Mouse (Mus musculus): ENCODE measurements at regions not wholly inside any gene's neighbourhood (a gene's known extent, or its start where the extent isn't known, plus 50 kb on each side); places are given as distances from the start of the nearest gene placed in this dataset.

DNA sequence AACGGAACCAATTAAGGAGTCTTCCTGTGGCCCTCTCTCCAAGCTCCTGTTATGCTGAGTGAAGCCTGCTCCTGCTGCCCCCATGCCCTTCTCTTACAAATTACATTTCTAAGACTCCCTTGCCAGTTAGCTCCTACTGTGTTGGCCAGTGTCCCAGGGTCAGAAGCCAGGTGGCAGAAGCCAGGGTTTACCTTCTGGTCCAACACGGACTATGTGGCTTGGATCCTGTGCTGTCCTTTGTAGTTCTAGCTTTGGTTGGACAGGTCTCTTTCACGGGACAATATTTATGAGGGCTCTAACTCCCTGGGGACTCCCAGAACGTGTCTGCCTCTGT lies 134.3 kb downstream of the Nufip1 start:
- TF ChIP-seq POLR2A (IDR thresholded peaks at IDR 0.05; ENCODE audit: low read depth, low read length) (no peak), CTCF (IDR thresholded peaks at IDR 0.05; ENCODE audit: extremely low read depth, insufficient read depth, insufficient read length, insufficient replicate concordance) (no peak)
- Histone ChIP-seq H3K4me1 (ENCODE audit: control insufficient read depth, insufficient read depth, insufficient read length) (no peaks in the 10 kb centered on the region), H3K36me3 (ENCODE audit: control insufficient read depth, insufficient read depth, low read length) (no peaks in the 10 kb centered on the region), H3K27ac (ENCODE audit: insufficient read depth, low read length) (no peak overlapping the region), H3K27me3 (ENCODE audit: control insufficient read depth, insufficient read depth, low read length) (no peaks in the 10 kb centered on the region), H3K4me3 (ENCODE audit: extremely low read depth, insufficient read depth, insufficient read length) (no peak overlapping the region)
- WGBS = 87% methylated on average over 4 of the region's 4 CpGs
- no peak for DNase-seq (ENCODE audit: low read depth in 1 of 2, low spot score in 2 of 2)

DNA sequence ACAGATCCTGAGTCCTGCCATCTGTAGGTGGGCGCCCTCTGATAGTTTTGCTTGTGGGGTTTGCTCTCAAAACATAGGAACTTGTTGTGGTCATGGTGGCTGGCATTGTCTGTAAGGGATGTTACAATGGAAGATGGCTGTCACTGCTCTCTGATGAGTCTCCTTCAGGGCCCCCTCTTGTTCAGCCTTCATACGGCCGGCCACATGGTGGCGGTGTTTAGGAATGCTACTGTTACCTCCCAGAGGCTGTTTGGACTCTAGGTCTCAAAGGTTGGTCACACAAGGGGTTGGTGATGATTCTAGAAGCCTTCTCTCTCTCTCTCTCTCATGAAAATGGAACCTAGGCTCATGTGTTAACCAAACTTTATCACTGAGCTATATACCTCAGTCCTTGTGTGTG lies 137.0 kb downstream of the Nufip1 start:
- Histone ChIP-seq H3K4me1 (ENCODE audit: control insufficient read depth, insufficient read depth, insufficient read length) (no peaks in the 10 kb centered on the region), H3K4me3 (ENCODE audit: extremely low read depth, insufficient read depth, insufficient read length) (no peak overlapping the region), H3K36me3 (ENCODE audit: control insufficient read depth, insufficient read depth, low read length) (no peaks in the 10 kb centered on the region), H3K27me3 (ENCODE audit: control insufficient read depth, insufficient read depth, low read length) (no peaks in the 10 kb centered on the region), H3K27ac (ENCODE audit: insufficient read depth, low read length) (no peak overlapping the region)
- 82% methylated on average over 4 of the region's 4 CpGs for WGBS
- DNase-seq (ENCODE audit: low read depth in 1 of 2, low spot score in 2 of 2) = no peak
- TF ChIP-seq CTCF (IDR thresholded peaks at IDR 0.05; ENCODE audit: extremely low read depth, insufficient read depth, insufficient read length, insufficient replicate concordance) (no peak), POLR2A (IDR thresholded peaks at IDR 0.05; ENCODE audit: low read depth, low read length) (no peak)

DNA sequence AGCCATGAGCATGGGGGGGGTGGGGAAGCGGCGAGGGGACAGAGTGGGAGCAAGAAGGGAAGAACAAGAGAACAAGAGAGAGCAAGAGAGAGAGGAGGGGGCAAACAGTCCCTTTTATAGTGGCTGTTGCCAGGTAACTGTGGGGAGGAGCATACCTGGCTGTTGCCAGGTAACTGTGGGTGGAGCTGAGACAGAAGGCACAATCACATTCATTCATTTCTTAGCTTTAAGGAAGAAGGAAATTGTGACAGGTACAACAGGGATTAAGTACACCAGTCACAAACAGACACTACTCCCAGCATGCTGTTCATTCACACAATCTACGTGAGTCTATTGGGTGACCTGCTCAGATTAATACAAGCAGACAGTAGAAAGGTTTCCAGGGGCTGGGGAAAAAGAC lies 143.2 kb downstream of the Nufip1 start:
- no peak overlapping the region for H3K27ac ChIP-seq (ENCODE audit: insufficient read depth, low read length)
- no peaks in the 10 kb centered on the region for H3K27me3 ChIP-seq (ENCODE audit: control insufficient read depth, insufficient read depth, low read length)
- no peaks in the 10 kb centered on the region for H3K36me3 ChIP-seq (ENCODE audit: control insufficient read depth, insufficient read depth, low read length)
- TF ChIP-seq POLR2A (IDR thresholded peaks at IDR 0.05; ENCODE audit: low read depth, low read length) (no peak), CTCF (IDR thresholded peaks at IDR 0.05; ENCODE audit: extremely low read depth, insufficient read depth, insufficient read length, insufficient replicate concordance) (no peak)
- H3K4me1 ChIP-seq (ENCODE audit: control insufficient read depth, insufficient read depth, insufficient read length) = no peaks in the 10 kb centered on the region
- DNase-seq (ENCODE audit: low read depth in 1 of 2, low spot score in 2 of 2) = no peak
- WGBS = 92% methylated on average over 3 of the region's 3 CpGs
- H3K4me3 ChIP-seq (ENCODE audit: extremely low read depth, insufficient read depth, insufficient read length) = no peak overlapping the region

DNA sequence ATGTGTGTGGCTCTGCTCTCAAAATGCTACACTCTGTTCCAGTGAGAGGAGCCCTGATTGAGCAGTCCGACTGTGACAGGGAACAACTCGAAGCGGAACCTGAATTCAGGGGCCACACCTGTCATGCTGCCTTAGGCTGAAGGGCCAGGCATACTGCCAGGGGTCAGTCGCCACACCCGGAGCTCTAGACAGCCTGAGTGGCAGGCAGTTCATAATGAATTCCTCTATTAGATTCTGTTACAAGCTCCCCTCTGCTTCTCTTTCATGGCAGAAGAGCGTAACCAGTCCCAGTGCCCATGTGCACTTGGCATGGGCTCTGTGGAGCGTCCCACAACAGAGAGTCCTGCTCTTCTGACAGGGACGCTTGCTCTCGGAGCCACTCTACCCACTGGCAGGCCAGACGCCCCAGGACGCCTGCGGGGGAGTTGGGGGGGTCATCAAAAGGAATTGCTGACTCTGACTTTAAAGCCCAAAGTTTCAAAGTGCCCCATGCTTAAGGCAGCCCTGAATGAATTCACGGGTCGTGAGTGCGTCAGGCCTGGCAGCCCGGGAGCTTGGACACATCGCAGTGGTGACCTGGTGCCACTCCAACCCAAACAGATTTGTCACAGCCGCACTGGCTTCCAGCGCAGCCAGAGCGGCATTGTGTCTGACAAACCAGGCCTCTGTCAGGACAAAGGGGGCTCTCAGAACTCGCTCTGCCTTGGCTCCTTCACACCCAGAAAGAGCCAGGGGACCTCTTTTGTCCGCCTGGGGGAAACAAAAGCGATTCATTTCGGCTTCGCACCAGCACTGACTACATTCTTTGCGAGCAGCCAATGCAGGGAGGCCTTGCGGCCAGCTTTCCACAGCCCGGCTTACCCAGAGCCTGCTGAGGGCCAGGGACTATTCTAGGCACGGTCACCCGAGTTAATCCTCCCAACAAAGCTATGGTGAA lies 144.1 kb downstream of the Nufip1 start:
- no peak for TF ChIP-seq CTCF (IDR thresholded peaks at IDR 0.05; ENCODE audit: extremely low read depth, insufficient read depth, insufficient read length, insufficient replicate concordance)
- TF ChIP-seq POLR2A (IDR thresholded peaks at IDR 0.05; ENCODE audit: low read depth, low read length) = no peak
- no peak overlapping the region for H3K27ac ChIP-seq (ENCODE audit: insufficient read depth, low read length)
- H3K4me1 ChIP-seq (ENCODE audit: control insufficient read depth, insufficient read depth, insufficient read length) = no peaks in the 10 kb centered on the region
- no peaks in the 10 kb centered on the region for H3K36me3 ChIP-seq (ENCODE audit: control insufficient read depth, insufficient read depth, low read length)
- H3K4me3 ChIP-seq (ENCODE audit: extremely low read depth, insufficient read depth, insufficient read length) = no peak overlapping the region
- H3K27me3 ChIP-seq (ENCODE audit: control insufficient read depth, insufficient read depth, low read length) = no peaks in the 10 kb centered on the region
- DNase-seq (ENCODE audit: low read depth in 1 of 2, low spot score in 2 of 2) = no peak
- WGBS = 71% methylated on average over 30 of the region's 30 CpGs

DNA sequence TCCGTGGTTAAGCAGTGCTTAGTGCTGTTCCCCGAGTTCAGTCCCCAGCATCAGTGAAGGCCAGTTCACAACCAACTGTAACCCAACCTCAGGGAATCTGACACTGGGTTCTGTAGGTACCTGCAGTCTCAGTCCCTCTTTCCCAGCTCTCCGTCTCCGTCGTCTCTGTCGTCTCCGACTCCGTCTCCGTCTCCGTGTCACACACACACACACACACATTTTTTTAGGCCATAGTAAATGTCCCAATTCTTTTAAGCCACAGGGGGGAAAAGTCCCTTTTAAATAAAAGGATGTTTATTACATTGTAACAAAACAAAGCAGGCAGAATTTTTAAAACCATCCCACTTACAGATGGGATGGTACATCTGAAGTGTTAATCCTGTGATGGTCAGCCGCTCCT lies 145.3 kb downstream of the Nufip1 start:
- no peaks in the 10 kb centered on the region for H3K27me3 ChIP-seq (ENCODE audit: control insufficient read depth, insufficient read depth, low read length)
- H3K36me3 ChIP-seq (ENCODE audit: control insufficient read depth, insufficient read depth, low read length) = no peaks in the 10 kb centered on the region
- no peak overlapping the region for H3K27ac ChIP-seq (ENCODE audit: insufficient read depth, low read length)
- 88% methylated on average over 11 of the region's 11 CpGs for WGBS
- no peak overlapping the region for H3K4me3 ChIP-seq (ENCODE audit: extremely low read depth, insufficient read depth, insufficient read length)
- no peaks in the 10 kb centered on the region for H3K4me1 ChIP-seq (ENCODE audit: control insufficient read depth, insufficient read depth, insufficient read length)
- no peak for DNase-seq (ENCODE audit: low read depth in 1 of 2, low spot score in 2 of 2)
- TF ChIP-seq POLR2A (IDR thresholded peaks at IDR 0.05; ENCODE audit: low read depth, low read length) (no peak), CTCF (IDR thresholded peaks at IDR 0.05; ENCODE audit: extremely low read depth, insufficient read depth, insufficient read length, insufficient replicate concordance) (no peak)

DNA sequence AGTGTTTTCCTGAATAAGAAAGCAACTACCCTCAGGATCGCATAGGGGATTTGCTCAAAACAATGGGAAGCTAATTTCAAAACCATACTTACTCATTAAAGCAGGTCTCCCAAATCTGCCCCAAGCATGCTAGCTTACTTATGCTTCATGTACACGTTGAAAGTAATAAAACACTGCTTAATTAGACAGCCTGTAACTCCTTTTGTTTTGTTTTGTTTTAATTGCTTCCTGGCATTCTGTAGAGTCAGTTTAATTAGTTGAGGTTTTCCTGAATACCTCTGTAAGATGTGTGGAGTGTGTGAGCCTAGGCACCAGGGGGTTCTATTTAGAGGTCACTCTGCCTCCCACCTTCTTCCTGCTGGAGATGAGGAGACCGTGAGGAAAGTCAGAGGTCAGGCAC lies 147.9 kb downstream of the Nufip1 start:
- WGBS = 47% methylated on average over 3 of the region's 3 CpGs
- TF ChIP-seq CTCF (IDR thresholded peaks at IDR 0.05; ENCODE audit: extremely low read depth, insufficient read depth, insufficient read length, insufficient replicate concordance) (no peak), POLR2A (IDR thresholded peaks at IDR 0.05; ENCODE audit: low read depth, low read length) (no peak)

GRCm38 (mm10) chr14:76260628-76261293 lies 150.1 kb downstream of the Nufip1 start:
- Histone ChIP-seq H3K27ac (ENCODE audit: insufficient read depth, low read length) (no peak overlapping the region), H3K27me3 (ENCODE audit: control insufficient read depth, insufficient read depth, low read length) (no peaks in the 10 kb centered on the region), H3K4me1 (ENCODE audit: control insufficient read depth, insufficient read depth, insufficient read length) (no peaks in the 10 kb centered on the region), H3K36me3 (ENCODE audit: control insufficient read depth, insufficient read depth, low read length) (no peaks in the 10 kb centered on the region), H3K4me3 (ENCODE audit: extremely low read depth, insufficient read depth, insufficient read length) (no peak overlapping the region)
- WGBS = 83% methylated on average over 5 of the region's 5 CpGs
- no peak for TF ChIP-seq POLR2A (IDR thresholded peaks at IDR 0.05; ENCODE audit: low read depth, low read length)
- TF ChIP-seq CTCF (IDR thresholded peaks at IDR 0.05; ENCODE audit: extremely low read depth, insufficient read depth, insufficient read length, insufficient replicate concordance) = no peak
- DNase-seq (ENCODE audit: low read depth in 1 of 2, low spot score in 2 of 2) = no peak

More for the DNA sequence above, 147.9 kb downstream of the Nufip1 start:
- Histone ChIP-seq H3K4me3 (ENCODE audit: extremely low read depth, insufficient read depth, insufficient read length) (no peak overlapping the region), H3K27ac (ENCODE audit: insufficient read depth, low read length) (no peak overlapping the region), H3K4me1 (ENCODE audit: control insufficient read depth, insufficient read depth, insufficient read length) (no peaks in the 10 kb centered on the region), H3K36me3 (ENCODE audit: control insufficient read depth, insufficient read depth, low read length) (no peaks in the 10 kb centered on the region), H3K27me3 (ENCODE audit: control insufficient read depth, insufficient read depth, low read length) (no peaks in the 10 kb centered on the region)
- DNase-seq (ENCODE audit: low read depth in 1 of 2, low spot score in 2 of 2) = no peak
